Mouse (Mus musculus): Measurements from ENCODE around the gene Nmu. TPM values are rescaled to one million over a fixed set of nuclear protein-coding genes. Genes with fewer than 3 reads are reported as not detected.
A peak's percentile ranks its signal among the peaks of the same experiment; 100 is the strongest.

Gene Nmu
- polyA plus RNA-seq, 1 experiment from 2014 or later, result 0.22 TPM

DNA sequence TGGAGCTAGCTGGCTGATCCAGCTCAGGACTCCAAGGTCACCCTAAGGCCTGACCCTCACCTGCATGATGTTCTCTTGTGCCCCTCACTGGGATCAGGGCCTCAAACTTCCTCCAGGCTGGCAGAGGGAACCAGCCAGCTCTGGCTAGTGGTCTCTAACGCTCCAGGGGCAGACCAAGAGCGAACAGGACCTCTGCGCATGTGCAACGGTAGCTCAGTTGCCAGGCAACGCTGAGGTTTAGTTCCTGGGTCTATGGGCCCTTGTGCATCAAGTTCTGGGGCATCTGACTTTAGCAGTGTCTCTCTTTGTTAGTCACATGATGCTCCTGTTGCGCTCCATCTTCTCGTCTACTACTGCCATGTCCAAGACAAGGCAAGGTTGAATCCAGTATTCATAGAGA is 32.6 kb downstream of the Nmu start, which contains the start of gene Pdcl2:
Pdcl2 (minus strand) TSS at position 204 of the 400 bp plus-strand sequence.
- H3K4me2 ChIP-seq, result no peak within 1 kb of the TSS
- H3K27me3 ChIP-seq (ENCODE audit: control insufficient read depth, insufficient read depth, low read length), result no peaks in the 10 kb centered on the region
- H3K36me3 ChIP-seq (ENCODE audit: control insufficient read depth, insufficient read depth, low read length), result no peaks in the 10 kb centered on the region
- 91% methylated on average over 7 of the region's 7 CpGs for WGBS
- no peak within 1 kb of the TSS for H3K4me3 ChIP-seq (ENCODE audit: low read depth, low read length)
- no peak within 1 kb of the TSS for H3K27ac ChIP-seq (ENCODE audit: low read depth, low read length)
- H3K4me1 ChIP-seq (ENCODE audit: control insufficient read depth, insufficient read depth, low read length), result no peaks in the 10 kb centered on the region
- ATAC-seq (ENCODE audit: low FRiP score) (no peak), DNase-seq (ENCODE audit: low spot score, missing footprints) (no peak)
- H3K9me3 ChIP-seq (ENCODE audit: control insufficient read depth, low read length), result no peaks in the 10 kb centered on the region
- H3K9ac ChIP-seq (ENCODE audit: low read length), result no peak within 1 kb of the TSS

DNA sequence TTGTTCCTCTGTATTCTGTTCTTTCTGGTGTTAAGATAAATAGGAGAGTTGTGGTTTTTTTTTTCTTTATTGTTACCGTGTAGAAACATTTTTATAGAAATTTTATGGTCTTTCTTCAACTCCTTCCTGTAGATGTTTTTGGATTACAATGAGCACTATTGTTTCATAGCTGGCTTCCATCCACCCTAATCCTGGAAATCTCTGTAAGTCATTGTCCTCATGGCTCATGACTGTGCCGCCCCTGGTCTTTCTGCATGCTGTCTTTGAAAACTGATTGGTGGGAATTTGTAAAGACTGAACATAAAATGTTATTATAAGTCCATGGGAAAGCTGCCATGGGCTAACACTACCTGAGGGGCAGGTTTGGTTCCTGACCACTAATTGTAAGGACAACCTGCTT is 36.3 kb downstream of the Nmu start:
- Histone ChIP-seq H3K4me1 (ENCODE audit: control insufficient read depth, insufficient read depth, low read length) (no peaks in the 10 kb centered on the region), H3K27me3 (ENCODE audit: control insufficient read depth, insufficient read depth, low read length) (no peaks in the 10 kb centered on the region), H3K36me3 (ENCODE audit: control insufficient read depth, insufficient read depth, low read length) (no peaks in the 10 kb centered on the region), H3K9ac (ENCODE audit: low read length) (no peak overlapping the region), H3K4me3 (ENCODE audit: low read depth, low read length) (no peak overlapping the region), H3K9me3 (ENCODE audit: control insufficient read depth, low read length) (no peaks in the 10 kb centered on the region), H3K4me2 (no peak overlapping the region), H3K27ac (ENCODE audit: low read depth, low read length) (no peak overlapping the region)
- WGBS, result 83% methylated on average over 2 of the region's 2 CpGs
- no peak for DNase-seq (ENCODE audit: low spot score, missing footprints)
- ATAC-seq (ENCODE audit: low FRiP score), result no peak

DNA sequence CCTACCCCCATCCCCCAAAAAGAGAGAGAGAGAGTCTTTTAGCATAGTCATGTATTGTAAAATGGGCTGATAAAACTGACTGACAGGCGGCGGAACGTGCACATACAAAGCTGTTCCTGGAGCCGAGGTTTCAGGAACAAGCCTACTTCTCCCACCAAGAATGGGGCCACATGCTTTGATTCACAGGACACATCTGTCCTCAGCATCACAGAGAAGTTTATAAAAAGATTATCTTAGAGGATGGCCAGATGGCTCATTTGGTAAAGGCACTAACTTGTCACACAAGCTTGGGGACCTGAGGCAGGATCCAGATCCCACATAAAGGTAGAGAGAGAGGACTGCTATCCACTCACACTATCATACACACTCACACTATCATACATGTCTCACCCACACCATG is 38.5 kb downstream of the Nmu start:
- no peaks in the 10 kb centered on the region for H3K9me3 ChIP-seq (ENCODE audit: control insufficient read depth, low read length)
- H3K4me2 ChIP-seq, result no peak overlapping the region
- no peak overlapping the region for H3K27ac ChIP-seq (ENCODE audit: low read depth, low read length)
- ATAC-seq (ENCODE audit: low FRiP score), result no peak
- no peaks in the 10 kb centered on the region for H3K36me3 ChIP-seq (ENCODE audit: control insufficient read depth, insufficient read depth, low read length)
- DNase-seq (ENCODE audit: low spot score, missing footprints), result no peak
- 88% methylated on average over 4 of the region's 4 CpGs for WGBS
- H3K4me3 ChIP-seq (ENCODE audit: low read depth, low read length), result no peak overlapping the region
- H3K27me3 ChIP-seq (ENCODE audit: control insufficient read depth, insufficient read depth, low read length), result no peaks in the 10 kb centered on the region
- H3K9ac ChIP-seq (ENCODE audit: low read length), result no peak overlapping the region
- peaks cover 5% of the 10 kb centered on the region; the same call in 1 of the 2 replicates for H3K4me1 ChIP-seq (ENCODE audit: control insufficient read depth, insufficient read depth, low read length)

DNA sequence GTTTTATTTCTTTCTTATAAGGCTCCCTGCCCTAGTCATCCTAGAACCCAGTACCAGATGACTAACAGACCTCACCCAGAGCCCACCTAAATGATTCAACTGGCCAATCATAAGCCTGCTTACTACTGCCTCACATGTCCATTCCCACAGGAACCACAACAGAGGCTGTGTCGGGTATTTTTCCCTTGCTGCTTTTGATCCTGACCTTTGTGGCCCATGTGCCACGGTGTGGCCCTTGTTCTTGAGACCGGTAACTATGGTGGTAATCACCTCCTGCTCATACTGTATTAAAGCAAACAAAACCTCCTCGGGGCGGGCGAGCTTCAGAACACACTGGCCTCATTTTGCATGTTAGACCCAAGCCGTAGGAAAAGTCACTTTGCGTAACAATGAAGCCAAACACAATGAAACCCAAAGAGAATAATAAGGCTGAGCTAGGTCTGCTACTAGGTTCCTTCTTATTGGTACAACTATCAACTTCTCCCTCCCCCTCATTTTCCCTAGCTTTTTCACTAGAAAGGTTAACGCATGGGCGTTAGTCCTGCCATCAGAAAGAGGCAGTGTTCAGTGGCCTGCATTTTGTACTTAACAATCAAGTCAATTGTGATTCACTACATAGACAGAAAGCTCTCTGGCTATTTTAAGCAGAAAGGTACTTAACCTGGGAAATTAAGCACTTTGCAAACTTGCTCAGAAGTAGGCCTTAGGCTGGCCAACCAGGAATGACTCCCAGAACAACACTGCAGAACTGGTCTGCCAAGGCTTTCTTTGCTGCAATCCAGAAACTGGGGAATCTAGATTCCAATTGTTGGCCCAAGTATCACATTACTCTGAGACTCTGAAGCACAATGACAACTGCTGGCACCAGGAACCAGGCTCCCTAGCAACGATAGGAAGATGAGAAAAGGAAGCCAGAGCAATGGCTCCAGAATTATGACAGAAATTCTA is 42.1 kb downstream of the Nmu start:
- Histone ChIP-seq H3K27me3 (ENCODE audit: control insufficient read depth, insufficient read depth, low read length) (no peaks in the 10 kb centered on the region), H3K9me3 (ENCODE audit: control insufficient read depth, low read length) (no peaks in the 10 kb centered on the region), H3K4me3 (ENCODE audit: low read depth, low read length) (no peak overlapping the region), H3K9ac (ENCODE audit: low read length) (no peak overlapping the region), H3K4me2 (no peak overlapping the region), H3K27ac (ENCODE audit: low read depth, low read length) (no peak overlapping the region), H3K4me1 (ENCODE audit: control insufficient read depth, insufficient read depth, low read length) (peaks cover 5% of the 10 kb centered on the region; the same call in 1 of the 2 replicates), H3K36me3 (ENCODE audit: control insufficient read depth, insufficient read depth, low read length) (no peaks in the 10 kb centered on the region)
- WGBS, result 19% methylated on average over 11 of the region's 11 CpGs
- ATAC-seq (ENCODE audit: low FRiP score), result 0 out of 2 replicates have a peak, but pooled peaks have one; percentile 40
- peak; percentile 89 for DNase-seq (ENCODE audit: low spot score, missing footprints)

DNA sequence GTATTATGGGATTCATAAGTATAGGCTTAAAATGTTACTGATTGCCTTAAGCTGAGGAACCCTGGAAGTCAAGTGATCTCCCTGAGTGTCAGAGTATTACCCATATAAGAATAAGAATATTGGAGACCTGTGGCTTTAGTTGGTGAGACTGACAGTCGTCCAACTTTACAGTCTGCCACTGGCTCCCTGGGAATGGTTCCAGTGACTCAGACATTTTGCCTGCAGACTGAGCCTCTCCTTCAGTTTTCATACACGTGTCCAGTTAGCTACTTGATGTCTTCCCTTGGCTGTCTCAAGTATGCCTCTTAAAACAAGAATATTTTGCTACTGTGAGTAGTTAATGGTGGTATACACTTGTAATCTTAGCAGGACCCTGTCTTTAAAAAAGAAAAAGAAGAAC is 55.4 kb downstream of the Nmu start:
- no peak overlapping the region for H3K27ac ChIP-seq (ENCODE audit: low read depth, low read length)
- DNase-seq (ENCODE audit: low spot score, missing footprints), result no peak
- 82% methylated on average over 2 of the region's 2 CpGs for WGBS
- H3K4me3 ChIP-seq (ENCODE audit: low read depth, low read length), result no peak overlapping the region
- no peak for ATAC-seq (ENCODE audit: low FRiP score)
- no peaks in the 10 kb centered on the region for H3K36me3 ChIP-seq (ENCODE audit: control insufficient read depth, insufficient read depth, low read length)
- no peak overlapping the region for H3K4me2 ChIP-seq
- no peaks in the 10 kb centered on the region for H3K27me3 ChIP-seq (ENCODE audit: control insufficient read depth, insufficient read depth, low read length)
- peaks cover 5% of the 10 kb centered on the region for H3K4me1 ChIP-seq (ENCODE audit: control insufficient read depth, insufficient read depth, low read length)
- H3K9me3 ChIP-seq (ENCODE audit: control insufficient read depth, low read length), result no peaks in the 10 kb centered on the region
- no peak overlapping the region for H3K9ac ChIP-seq (ENCODE audit: low read length)

DNA sequence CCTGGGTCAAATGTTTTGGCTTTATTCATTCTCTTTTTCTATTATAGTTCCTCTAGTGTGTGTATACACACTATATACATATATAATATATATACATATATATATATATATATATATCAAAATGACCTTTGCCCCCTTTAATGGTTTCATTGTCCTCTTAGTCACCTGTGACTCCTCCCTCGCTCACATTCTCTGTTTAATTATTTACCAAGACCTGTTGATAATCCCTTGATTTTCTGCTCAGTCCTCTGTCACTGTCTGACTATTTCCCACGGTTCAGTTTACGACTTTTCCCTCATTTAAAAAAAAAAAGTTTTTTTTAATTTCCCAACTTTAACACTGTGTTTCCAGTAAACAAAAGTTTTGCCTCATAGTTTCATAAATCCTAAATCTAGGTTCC is 57.3 kb downstream of the Nmu start:
- H3K27me3 ChIP-seq (ENCODE audit: control insufficient read depth, insufficient read depth, low read length), result no peaks in the 10 kb centered on the region

DNA sequence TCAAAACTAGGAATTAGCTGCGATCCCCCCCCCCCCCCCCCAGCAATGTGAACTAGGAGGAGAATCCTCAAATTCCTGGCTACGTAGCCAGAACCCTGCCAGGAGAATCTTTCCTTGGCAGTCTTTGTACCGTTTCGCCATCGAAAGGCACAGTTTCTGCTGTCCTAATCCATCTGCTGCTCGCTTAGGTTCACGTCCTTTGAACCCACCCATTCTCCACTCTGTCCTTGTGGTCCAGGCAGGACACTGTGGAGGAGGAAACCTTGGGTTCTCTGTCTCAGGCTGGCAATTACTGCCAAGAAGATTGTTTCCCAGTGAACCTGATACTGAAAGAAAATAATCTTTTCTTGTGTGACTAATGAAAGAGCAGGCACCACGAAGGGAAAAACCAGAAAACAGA is 58.0 kb downstream of the Nmu start:
- H3K27ac ChIP-seq (ENCODE audit: low read depth, low read length), result no peak overlapping the region
- DNase-seq (ENCODE audit: low spot score, missing footprints) (peak; percentile 93), ATAC-seq (ENCODE audit: low FRiP score) (no peak)
- H3K27me3 ChIP-seq (ENCODE audit: control insufficient read depth, insufficient read depth, low read length), result no peaks in the 10 kb centered on the region
- WGBS, result under 1% methylated on average over 8 of the region's 8 CpGs
- peak overlapping the region; percentile 95 for H3K4me3 ChIP-seq (ENCODE audit: low read depth, low read length)
- no peaks in the 10 kb centered on the region for H3K9me3 ChIP-seq (ENCODE audit: control insufficient read depth, low read length)
- peak overlapping the region; percentile 74 for H3K4me2 ChIP-seq
- peaks cover 9% of the 10 kb centered on the region for H3K4me1 ChIP-seq (ENCODE audit: control insufficient read depth, insufficient read depth, low read length)
- peak overlapping the region; percentile 39; the same call in 1 of the 2 replicates for H3K9ac ChIP-seq (ENCODE audit: low read length)
- H3K36me3 ChIP-seq (ENCODE audit: control insufficient read depth, insufficient read depth, low read length), result no peaks in the 10 kb centered on the region

More for the DNA sequence above, 57.3 kb downstream of the Nmu start:
- WGBS, result 67% methylated on average over 3 of the region's 3 CpGs
- ATAC-seq (ENCODE audit: low FRiP score) (no peak), DNase-seq (ENCODE audit: low spot score, missing footprints) (no peak)
- Histone ChIP-seq H3K4me2 (no peak overlapping the region), H3K36me3 (ENCODE audit: control insufficient read depth, insufficient read depth, low read length) (no peaks in the 10 kb centered on the region), H3K9me3 (ENCODE audit: control insufficient read depth, low read length) (no peaks in the 10 kb centered on the region), H3K4me1 (ENCODE audit: control insufficient read depth, insufficient read depth, low read length) (peaks cover 9% of the 10 kb centered on the region), H3K27ac (ENCODE audit: low read depth, low read length) (no peak overlapping the region), H3K4me3 (ENCODE audit: low read depth, low read length) (no peak overlapping the region), H3K9ac (ENCODE audit: low read length) (no peak overlapping the region)

DNA sequence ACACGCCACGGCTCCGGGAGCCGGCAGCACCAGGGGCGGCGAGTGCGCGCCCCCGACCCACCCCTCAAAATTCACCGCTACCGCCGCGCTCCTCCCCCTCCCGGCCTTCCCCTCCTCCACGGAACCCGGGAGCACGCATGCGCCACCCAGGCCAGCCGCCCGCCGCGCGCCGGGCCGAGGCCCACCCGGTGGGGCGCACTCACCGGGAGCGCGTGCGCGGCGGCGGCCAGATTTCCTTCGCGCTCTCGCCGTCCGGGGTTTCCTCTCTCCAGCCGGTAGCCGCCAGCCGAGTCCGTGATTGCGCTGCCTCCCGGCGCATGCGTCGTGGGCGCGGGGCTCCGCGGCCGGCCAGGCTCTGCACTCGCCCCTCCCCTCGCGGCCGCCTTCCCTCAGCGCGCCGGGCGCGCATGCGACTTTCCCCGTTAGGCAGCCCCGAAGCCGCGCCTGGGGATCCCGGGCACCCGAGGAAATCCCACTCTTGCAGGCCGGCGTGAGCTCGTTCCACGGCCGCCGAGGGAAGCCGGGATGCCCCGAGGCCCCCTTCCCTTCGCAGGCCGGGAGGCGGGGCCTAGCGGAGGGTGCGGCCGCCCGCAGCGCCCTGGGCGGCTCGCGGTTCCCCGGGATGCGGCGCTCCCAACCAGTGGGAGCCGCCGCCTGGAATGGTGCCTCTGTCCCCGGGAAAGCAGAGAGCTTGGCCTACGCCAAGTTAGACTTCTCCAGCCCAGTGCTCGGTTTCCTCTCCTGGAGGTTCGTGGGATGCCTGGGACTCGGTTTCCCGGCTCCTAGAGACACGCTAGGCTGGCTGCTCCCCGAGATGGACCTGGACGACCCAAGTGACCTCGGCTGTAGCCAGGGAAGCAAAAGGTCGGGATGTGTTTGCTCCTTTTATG is 58.9 kb downstream of the Nmu start, which contains the start of gene Clock:
Clock (minus strand) TSS at position 341 of the 890 bp plus-strand sequence.
- Histone ChIP-seq H3K27ac (ENCODE audit: low read depth, low read length) (peak within 1 kb of the TSS; percentile 95), H3K4me3 (ENCODE audit: low read depth, low read length) (peak within 1 kb of the TSS; percentile 95), H3K4me1 (ENCODE audit: control insufficient read depth, insufficient read depth, low read length) (peaks cover 9% of the 10 kb centered on the region), H3K4me2 (peak within 1 kb of the TSS; percentile 74), H3K9ac (ENCODE audit: low read length) (peak within 1 kb of the TSS; percentile 93), H3K27me3 (ENCODE audit: control insufficient read depth, insufficient read depth, low read length) (no peaks in the 10 kb centered on the region), H3K9me3 (ENCODE audit: control insufficient read depth, low read length) (no peaks in the 10 kb centered on the region), H3K36me3 (ENCODE audit: control insufficient read depth, insufficient read depth, low read length) (no peaks in the 10 kb centered on the region)
- peak; percentile 98 for DNase-seq (ENCODE audit: low spot score, missing footprints)
- peak; percentile 89 for ATAC-seq (ENCODE audit: low FRiP score)
- 1% methylated on average over 73 of the region's 104 CpGs for WGBS

All from midbrain, embryonic 11.5 days (tissue).